Mouse (Mus musculus) yolk sac, embryonic 10.5 days (tissue): ENCODE results near the gene Diras2.

Experiments used
- DNase-seq: peaks from one replicate; pipeline ENCODE4 v3.0.0-alpha.2; 2017; ENCODE audit warnings: low spot score

Diras2 gene

GRCm38 (mm10) chr13:52551275-52551674, 20.2 kb upstream of the Diras2 start:
- DNase-seq = no peak

- no peak for DNase-seq
Observed at GRCm38 (mm10) chr13:52550690-52551193, 19.7 kb upstream of the Diras2 start.

- DNase-seq = no peak
Observed at GRCm38 (mm10) chr13:52546288-52546687, 15.2 kb upstream of the Diras2 start.

DNA sequence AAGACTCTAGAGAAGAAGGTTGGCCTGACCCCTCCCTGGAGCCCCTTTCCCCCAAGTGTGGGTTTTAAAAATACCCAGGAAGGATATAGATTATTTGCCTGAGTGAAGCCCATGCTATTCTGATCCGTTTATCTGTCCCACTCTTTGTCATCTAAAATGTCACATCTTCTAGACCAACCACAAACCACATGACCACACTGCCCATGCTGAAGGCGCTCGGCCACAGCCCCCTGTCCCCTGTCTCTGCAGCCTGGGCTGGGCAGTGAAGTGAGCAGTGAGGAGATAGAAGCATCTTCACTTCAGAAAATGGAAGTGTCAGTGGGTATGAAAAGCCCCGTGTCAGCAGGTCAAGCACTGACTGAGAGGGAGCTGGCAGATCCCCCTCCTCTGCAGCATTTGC, 11.6 kb upstream of the Diras2 start:
- DNase-seq = no peak

- DNase-seq = no peak
Observed at GRCm38 (mm10) chr13:52542036-52542526, 11.0 kb upstream of the Diras2 start.

DNA sequence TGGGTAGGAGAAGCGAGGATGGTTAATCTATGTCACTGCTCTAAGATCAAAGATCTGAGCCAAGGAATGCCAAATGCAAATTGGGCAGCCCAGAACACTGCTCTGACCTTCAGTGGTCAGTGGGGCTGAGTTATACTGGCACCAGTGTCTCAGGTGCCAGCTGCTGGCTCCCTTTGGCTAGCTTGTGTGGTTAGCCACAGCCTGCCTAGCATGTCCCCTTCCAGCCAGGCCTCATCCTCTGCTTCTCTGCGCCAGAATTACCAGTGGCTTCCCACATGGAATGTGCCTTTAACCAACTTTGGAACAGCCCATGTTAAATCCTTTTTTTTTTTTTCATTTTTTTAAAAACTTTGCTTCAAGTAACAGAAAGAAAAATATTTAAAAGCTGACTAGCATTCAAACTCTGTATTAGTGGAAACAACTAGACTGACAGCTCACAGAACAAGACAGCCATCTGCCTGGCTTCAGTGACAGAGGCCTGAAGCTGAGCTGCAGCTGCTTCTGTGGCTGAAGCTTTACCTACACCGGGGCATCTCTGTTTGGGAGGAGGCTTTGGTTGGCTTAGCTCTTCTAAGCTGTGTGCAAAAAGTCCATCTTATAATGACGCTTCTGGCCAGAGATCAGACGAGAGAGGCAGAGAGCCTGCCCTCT, 10.4 kb upstream of the Diras2 start:
- no peak for DNase-seq

DNA sequence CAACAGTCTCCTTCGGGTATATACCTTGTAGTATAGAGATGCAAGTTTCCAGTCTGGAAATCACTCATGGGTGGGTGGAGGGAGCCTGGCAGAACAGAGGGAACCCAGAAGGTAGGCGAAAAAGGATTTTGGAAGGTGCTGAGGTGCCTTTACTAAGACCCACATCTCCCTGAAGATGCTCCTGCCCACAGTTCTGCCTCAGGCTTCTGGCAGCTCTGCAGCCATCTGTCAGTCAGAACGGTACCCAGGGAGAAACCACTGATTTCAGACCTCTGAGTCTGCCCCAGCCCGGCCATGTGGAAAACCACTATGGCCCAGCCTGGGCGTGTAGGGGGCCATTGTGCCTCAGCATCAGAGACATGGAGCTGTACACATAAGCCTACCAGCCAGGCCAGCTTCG, 8.4 kb upstream of the Diras2 start:
- DNase-seq = no peak

DNA sequence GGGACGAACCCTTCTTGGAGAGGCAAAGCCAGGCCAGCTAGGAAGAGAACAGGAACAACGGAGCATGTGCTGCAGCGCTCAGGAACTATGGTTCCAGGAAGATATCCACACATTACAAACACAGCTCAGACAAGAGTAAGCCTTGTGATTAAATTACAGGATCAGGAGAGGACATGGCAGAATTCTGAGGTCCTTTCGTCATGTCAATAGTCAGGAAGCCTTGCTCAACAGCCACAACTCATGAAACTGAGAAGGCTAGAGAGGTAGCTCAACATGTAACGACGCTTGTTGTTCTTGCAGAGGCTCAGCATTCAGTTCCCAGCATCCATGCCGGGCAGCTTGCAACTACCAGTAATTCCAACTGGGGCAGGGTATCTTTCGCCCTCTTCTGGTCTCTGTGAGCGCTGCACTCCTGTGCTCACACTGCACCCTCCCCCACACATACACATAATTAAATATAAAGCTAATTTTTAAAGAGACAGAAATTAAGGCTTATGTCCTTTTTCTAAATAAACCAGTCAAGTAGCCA, 7.6 kb upstream of the Diras2 start:
- no peak for DNase-seq

DNA sequence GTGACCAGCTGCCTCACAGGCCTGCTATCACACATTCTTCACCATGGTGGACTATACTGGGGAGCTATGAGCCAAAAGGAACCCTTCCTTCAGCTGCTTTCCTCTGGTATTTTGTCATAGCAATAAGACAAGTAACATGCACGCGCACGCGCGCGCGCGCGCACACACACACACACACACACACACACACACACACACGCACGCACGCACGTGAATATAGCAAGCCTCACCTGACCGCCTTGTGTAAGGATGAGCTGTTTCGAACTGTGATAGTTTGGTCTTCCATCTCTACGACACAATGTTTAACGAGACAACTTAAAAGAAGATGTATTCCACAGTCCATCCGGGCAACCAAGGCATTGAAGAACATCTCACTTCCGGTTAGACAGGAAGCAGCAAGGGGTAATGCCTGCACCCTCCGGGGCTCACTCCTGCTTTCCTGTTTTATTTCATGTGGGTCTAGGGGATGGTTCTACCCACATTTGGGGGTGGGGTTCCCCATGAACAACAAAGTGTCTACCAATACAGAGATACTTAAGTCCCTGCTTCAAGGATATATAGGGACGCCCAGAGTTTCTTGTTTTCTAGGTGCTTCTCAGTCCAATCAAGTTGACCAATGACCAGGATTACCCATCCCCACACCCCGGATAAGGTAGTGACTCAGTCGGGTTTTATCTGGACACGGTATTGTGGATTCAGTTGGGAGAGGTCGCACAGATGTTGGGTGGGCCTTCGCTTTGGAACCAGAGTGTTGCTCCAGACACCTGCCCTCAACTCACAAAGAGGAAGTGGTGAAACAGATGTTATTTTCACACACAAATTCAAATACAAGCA, 6.9 kb upstream of the Diras2 start:
- no peak for DNase-seq

- DNase-seq = no peak
Observed at GRCm38 (mm10) chr13:52535542-52535941, 4.5 kb upstream of the Diras2 start.

DNA sequence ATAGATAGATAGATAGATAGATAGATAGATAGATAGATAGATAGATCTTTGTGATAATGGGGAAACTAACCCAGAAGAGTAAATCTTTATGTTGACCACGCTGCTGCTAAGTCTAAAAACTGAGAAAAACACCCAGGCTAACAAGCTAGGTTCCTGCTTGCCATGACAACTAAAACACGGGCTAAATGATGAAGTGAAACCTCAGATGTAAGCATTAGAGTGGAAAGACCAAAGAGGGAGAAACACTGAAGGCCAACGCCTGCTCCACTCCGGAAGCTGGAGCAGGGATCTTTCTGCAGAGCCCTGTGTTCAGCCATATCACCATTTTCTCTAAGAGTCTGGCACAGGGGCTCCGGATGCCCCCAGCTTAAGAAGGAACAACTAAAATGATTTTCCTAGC, 2.6 kb upstream of the Diras2 start:
- no peak for DNase-seq

- peak; percentile 76 for DNase-seq
Observed at GRCm38 (mm10) chr13:52530008-52530945, 802 bp downstream of the Diras2 start.

GRCm38 (mm10) chr13:52529188-52529972, 1.7 kb downstream of the Diras2 start:
- DNase-seq = no peak

- no peak for DNase-seq
Observed at GRCm38 (mm10) chr13:52528786-52529185, 2.3 kb downstream of the Diras2 start.

- DNase-seq = no peak
Observed at GRCm38 (mm10) chr13:52528281-52528680, 2.8 kb downstream of the Diras2 start.

GRCm38 (mm10) chr13:52526249-52527035, 4.6 kb downstream of the Diras2 start:
- no peak for DNase-seq

- no peak for DNase-seq
Observed at GRCm38 (mm10) chr13:52524313-52524712, 6.8 kb downstream of the Diras2 start.

DNA sequence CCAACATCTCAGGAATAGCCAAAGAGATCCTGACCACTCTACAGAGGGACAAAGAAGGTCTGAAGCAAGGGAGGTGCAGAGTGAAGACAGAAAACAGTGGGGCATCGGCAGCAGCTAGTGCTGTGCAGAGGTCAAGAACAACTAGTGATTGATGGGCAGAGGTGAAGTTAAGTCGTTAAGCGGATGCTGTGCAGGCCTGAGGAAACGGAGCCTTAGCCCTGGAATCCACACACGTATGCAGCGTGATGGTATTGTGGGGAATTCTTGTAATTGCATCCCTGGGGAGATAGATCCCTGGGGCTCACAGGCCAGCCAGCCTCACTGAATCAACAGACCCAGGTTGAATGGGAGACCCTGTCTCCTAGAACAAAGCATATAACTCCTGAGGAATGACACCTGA, 9.9 kb downstream of the Diras2 start:
- no peak for DNase-seq

DNA sequence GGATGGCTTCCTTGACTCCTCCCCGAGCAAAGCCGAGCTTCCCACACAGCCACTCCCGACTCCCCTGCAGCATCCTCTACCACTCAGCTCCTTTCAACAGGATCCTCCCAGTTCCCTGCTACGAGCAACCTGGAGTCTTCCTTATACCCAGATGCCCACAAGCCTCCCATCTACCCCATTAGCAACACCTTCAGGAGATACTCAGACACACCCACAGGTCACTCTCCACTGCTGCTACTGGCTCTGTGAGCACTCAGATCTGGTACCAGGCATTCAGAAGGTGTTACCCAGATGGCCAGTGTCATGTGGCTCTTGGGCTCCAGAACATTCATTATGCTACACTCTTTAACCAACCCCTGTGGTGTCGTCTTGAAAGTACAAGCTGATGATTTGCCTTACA, 11.7 kb downstream of the Diras2 start:
- DNase-seq = no peak

- DNase-seq = no peak
Observed at GRCm38 (mm10) chr13:52518377-52518776, 12.7 kb downstream of the Diras2 start.
